Mouse (Mus musculus) MEL (cell line): ENCODE measurements around the gene Kmt5a. TPM values are rescaled to one million over a fixed set of nuclear protein-coding genes. Genes with fewer than 3 reads are reported as not detected.
A peak's percentile ranks its signal among the peaks of the same experiment; 100 is the strongest.

Experiments
- DNase-seq: peaks from one replicate; pipeline ENCODE4 v3.0.0; 2011; ENCODE audit warnings: low read depth, low spot score
- H3K27ac ChIP-seq: 2 replicates; pipeline ENCODE4 v1.5.1; 2012; ENCODE audit warnings: low read depth, mild to moderate bottlenecking, control low read depth, low read length, moderate library complexity; ENCODE audit not compliant: control insufficient read depth
- H3K27me3 ChIP-seq, 2 experiments: fragments of 150-350 bp in 1 of 2; sonication (generic) in 1 of 2; 2 replicates each; pipeline ENCODE4 v1.6.1; 2012; ENCODE audit warnings: low read length in 2 of 2, mild to moderate bottlenecking in 2 of 2, improper control_type of control experiment in 1 of 2, moderate library complexity in 1 of 2; ENCODE audit not compliant: insufficient read depth in 2 of 2, control insufficient read depth in 1 of 2
- H3K36me3 ChIP-seq, 2 experiments: 2 replicates each; pipeline ENCODE4 v1.6.1; 2012 to 2014; ENCODE audit warnings: low read length in 2 of 2, improper control_type of control experiment in 1 of 2, inconsistent platforms in 1 of 2, mild to moderate bottlenecking in 1 of 2; ENCODE audit not compliant: insufficient read depth in 2 of 2, control insufficient read depth in 1 of 2
- H3K4me1 ChIP-seq, 2 experiments: fragments of 150-350 bp in 1 of 2; sonication (generic) in 1 of 2; 2 replicates each; pipeline ENCODE4 v1.6.1; 2012; ENCODE audit warnings: low read length in 2 of 2, improper control_type of control experiment in 1 of 2, mild to moderate bottlenecking in 1 of 2; ENCODE audit not compliant: insufficient read depth in 2 of 2, control insufficient read depth in 1 of 2
- H3K4me3 ChIP-seq, 2 experiments: fragments of 150-350 bp in 1 of 2; sonication (generic) in 1 of 2; 2 replicates each; pipeline ENCODE4 v1.5.1; 2012; ENCODE audit warnings: low read depth in 2 of 2, low read length in 2 of 2, mild to moderate bottlenecking in 2 of 2, moderate library complexity in 2 of 2, control low read depth in 1 of 2, improper control_type of control experiment in 1 of 2; ENCODE audit not compliant: control insufficient read depth in 1 of 2, insufficient read depth in 1 of 2
- H3K79me2 ChIP-seq: 2 replicates; pipeline ENCODE4 v1.6.1; 2012; ENCODE audit warnings: mild to moderate bottlenecking, low read length, moderate library complexity; ENCODE audit not compliant: control insufficient read depth, poor library complexity, insufficient read depth
- H3K9ac ChIP-seq: 2 replicates; pipeline ENCODE4 v1.6.1; 2012; ENCODE audit warnings: low read depth, mild to moderate bottlenecking, control low read depth, low read length, moderate library complexity; ENCODE audit not compliant: control insufficient read depth, poor library complexity, severe bottlenecking
- H3K9me3 ChIP-seq: fragments of 150-350 bp; sonication (generic); replicated peaks from 2 replicates; pipeline ENCODE4 v1.6.1; 2012; ENCODE audit warnings: mild to moderate bottlenecking, low read length, improper control_type of control experiment, moderate library complexity; ENCODE audit not compliant: insufficient read depth
- CHD1 ChIP-seq: IDR thresholded peaks from 2 replicates; pipeline ENCODE4 v1.6.1; 2012; ENCODE audit warnings: low read depth, mild to moderate bottlenecking, inconsistent platforms, low read length, improper control_type of control experiment
- CHD2 ChIP-seq: IDR thresholded peaks from 2 replicates; pipeline ENCODE4 v1.6.1; 2011; ENCODE audit warnings: low read length, improper control_type of control experiment
- E2F4 ChIP-seq: IDR thresholded peaks from 2 replicates; pipeline ENCODE4 v1.6.1; 2011; ENCODE audit warnings: low read depth, low read length, improper control_type of control experiment, borderline replicate concordance
- ELF1 ChIP-seq: IDR thresholded peaks from 2 replicates; pipeline ENCODE4 v1.6.1; 2014; ENCODE audit warnings: low read depth, mild to moderate bottlenecking, inconsistent platforms, low read length, improper control_type of control experiment, moderate library complexity
- EP300 ChIP-seq, 2 experiments: IDR thresholded peaks; 2 replicates each; pipeline ENCODE4 v1.6.1; 2011; ENCODE audit warnings: improper control_type of control experiment in 2 of 2, low read length in 2 of 2, low read depth in 1 of 2, mild to moderate bottlenecking in 1 of 2
- JUND ChIP-seq: IDR thresholded peaks from 2 replicates; pipeline ENCODE4 v1.6.1; 2011; ENCODE audit warnings: low read depth, mild to moderate bottlenecking, improper control_type of control experiment, low read length
- MAX ChIP-seq: IDR thresholded peaks from 2 replicates; pipeline ENCODE4 v1.6.1; 2011; ENCODE audit warnings: low read length, improper control_type of control experiment
- MAZ ChIP-seq: IDR thresholded peaks from 2 replicates; pipeline ENCODE4 v1.6.1; 2012; ENCODE audit warnings: low read depth, mild to moderate bottlenecking, inconsistent platforms, low read length, improper control_type of control experiment
- MXI1 ChIP-seq: IDR thresholded peaks from 2 replicates; pipeline ENCODE4 v1.6.1; 2011; ENCODE audit warnings: mild to moderate bottlenecking, low read depth, low read length, improper control_type of control experiment
- POLR2A ChIP-seq, 2 experiments: IDR thresholded peaks; 2 replicates each; pipeline ENCODE4 v1.6.1; 2011 to 2012; ENCODE audit warnings: low read length in 2 of 2, mild to moderate bottlenecking in 2 of 2, control low read depth in 1 of 2, improper control_type of control experiment in 1 of 2, low read depth in 1 of 2, moderate library complexity in 1 of 2; ENCODE audit not compliant: control insufficient read depth in 1 of 2, insufficient read depth in 1 of 2, poor library complexity in 1 of 2
- RAD21 ChIP-seq: IDR thresholded peaks from 2 replicates; pipeline ENCODE4 v1.6.1; 2011; ENCODE audit warnings: mild to moderate bottlenecking, low read depth, low read length, improper control_type of control experiment
- RCOR1 ChIP-seq: IDR thresholded peaks from 2 replicates; pipeline ENCODE4 v1.6.1; 2012; ENCODE audit warnings: low read depth, mild to moderate bottlenecking, inconsistent platforms, low read length, improper control_type of control experiment
- SIN3A ChIP-seq: IDR thresholded peaks from 2 replicates; pipeline ENCODE4 v1.6.1; 2012; ENCODE audit warnings: low read length, improper control_type of control experiment, inconsistent platforms
- TAL1 ChIP-seq: IDR thresholded peaks from 2 replicates; pipeline ENCODE4 v1.6.1; 2012; ENCODE audit warnings: mild to moderate bottlenecking, inconsistent platforms, low read length, moderate library complexity, mixed read lengths
- TBP ChIP-seq: IDR thresholded peaks from 2 replicates; pipeline ENCODE4 v1.8.0; 2011; ENCODE audit warnings: low read depth, low read length, improper control_type of control experiment
- TCF12 ChIP-seq: IDR thresholded peaks from 2 replicates; pipeline ENCODE4 v1.6.1; 2014; ENCODE audit warnings: low read depth, mild to moderate bottlenecking, inconsistent platforms, low read length, improper control_type of control experiment, moderate library complexity
- UBTF ChIP-seq: IDR thresholded peaks from 2 replicates; pipeline ENCODE4 v1.6.1; 2012; ENCODE audit warnings: low read depth, mild to moderate bottlenecking, inconsistent platforms, low read length, improper control_type of control experiment, moderate library complexity, borderline replicate concordance; ENCODE audit not compliant: insufficient read depth
- USF1 ChIP-seq: IDR thresholded peaks from 2 replicates; pipeline ENCODE4 v1.6.1; 2014; ENCODE audit warnings: low read depth, mild to moderate bottlenecking, inconsistent platforms, low read length, improper control_type of control experiment, moderate library complexity
- ZC3H11A ChIP-seq: IDR thresholded peaks from 2 replicates; pipeline ENCODE4 v1.6.1; 2012; ENCODE audit warnings: low read depth, mild to moderate bottlenecking, inconsistent platforms, low read length, improper control_type of control experiment
- ZMIZ1 ChIP-seq: IDR thresholded peaks from 2 replicates; pipeline ENCODE4 v1.6.1; 2012; ENCODE audit warnings: low read depth, mild to moderate bottlenecking, inconsistent platforms, low read length, improper control_type of control experiment, moderate library complexity
- ZNF384 ChIP-seq: IDR thresholded peaks from 2 replicates; pipeline ENCODE4 v1.6.1; 2012; ENCODE audit warnings: low read depth, mild to moderate bottlenecking, inconsistent platforms, low read length, improper control_type of control experiment
- polyA plus RNA-seq, 2 experiments: library from polyadenylated mRNA; stranded (reverse) in 1 of 2; unstranded in 1 of 2; fragments of >175 nt in 1 of 2; fragments of >200 nt in 1 of 2; gene quantifications; 2 replicates each; pipeline versions ENCODE4 v1.2.1 to v1.2.4; 2012; ENCODE audit warnings: low replicate concordance in 2 of 2, low read depth in 1 of 2; ENCODE audit not compliant: insufficient read length in 2 of 2, insufficient read depth in 1 of 2, missing spikeins in 1 of 2
- total RNA-seq: library from RNA; depleted of rRNA; stranded (reverse); fragments of 300-350 nt; gene quantifications from 2 replicates; pipeline ENCODE4 v1.2.3, GENCODE M21; 2012

The Kmt5a gene
- total and polyA plus RNA-seq, 3 experiments, result 88.6 to 243 (median 110) TPM

DNA sequence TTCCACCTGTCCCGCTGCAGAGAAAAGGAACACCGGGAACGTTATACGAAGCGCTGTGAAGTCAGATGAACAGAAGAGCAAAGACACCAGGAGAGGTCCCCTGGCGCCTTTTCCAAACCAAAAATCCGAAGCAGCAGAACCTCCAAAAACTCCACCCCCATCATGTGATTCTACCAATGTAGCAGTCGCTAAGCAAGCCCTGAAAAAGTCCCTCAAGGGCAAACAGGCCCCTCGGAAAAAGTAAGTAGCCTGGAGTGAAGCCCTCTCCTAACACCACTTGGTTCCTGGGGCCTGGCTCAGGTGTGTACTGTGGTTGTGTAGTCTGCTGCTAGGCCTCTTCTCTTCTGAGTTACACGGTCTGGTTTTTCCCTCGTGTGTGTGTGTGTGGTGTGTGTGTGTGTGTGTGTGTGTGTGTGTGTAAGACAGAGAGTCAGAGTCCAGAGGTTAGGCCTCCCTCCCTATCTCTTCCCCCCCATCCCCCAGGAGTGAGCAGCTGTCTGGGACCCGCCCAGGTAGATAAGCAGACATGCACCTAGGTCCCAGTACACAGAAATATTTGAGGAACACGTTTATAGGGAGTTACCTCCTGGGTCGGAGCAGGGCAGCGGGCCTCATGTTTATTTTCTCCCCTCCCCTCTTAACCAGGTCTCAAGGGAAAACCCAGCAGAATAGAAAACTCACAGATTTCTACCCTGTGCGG is 11.1 kb downstream of the Kmt5a start:
- Histone ChIP-seq H3K4me3 (no peak overlapping the region), H3K79me2 (peaks cover 38% of the 10 kb centered on the region), H3K9me3 (no peaks in the 10 kb centered on the region), H3K27me3 (no peaks in the 10 kb centered on the region)
- TF ChIP-seq TAL1 (0 out of 2 replicates have a peak, but pooled peaks have one; percentile 7), UBTF (no peak), ZMIZ1 (no peak), POLR2A (IDR thresholded peaks at IDR 0.05; ENCODE audit: control insufficient read depth in 1 of 2, insufficient read depth in 1 of 2, low read depth in 1 of 2, low read length in 2 of 2, poor library complexity in 1 of 2) (no peak), ZC3H11A (no peak), CHD2 (no peak), USF1 (no peak), CHD1 (no peak), RAD21 (no peak), MXI1 (no peak), EP300 (IDR thresholded peaks at IDR 0.05; ENCODE audit: low read depth in 1 of 2, low read length in 2 of 2) (peak in 1 of 2 experiments; percentile 8; a peak in 1 of 4 replicates), RCOR1 (no peak), ELF1 (no peak), MAZ (no peak), ZNF384 (no peak), MAX (no peak), TCF12 (no peak), JUND (no peak)
- TF ChIP-seq, all 39 proteins: peak for 2
- Histone ChIP-seq H3K36me3 (peaks cover 24 to 27% of the 10 kb centered on the region in 2 experiments), H3K4me1 (peaks cover 3 to 15% of the 10 kb centered on the region in 2 experiments; a peak in 3 of 4 replicates), H3K9ac (no peak overlapping the region), H3K27ac (no peak overlapping the region)
- no peak for DNase-seq

DNA sequence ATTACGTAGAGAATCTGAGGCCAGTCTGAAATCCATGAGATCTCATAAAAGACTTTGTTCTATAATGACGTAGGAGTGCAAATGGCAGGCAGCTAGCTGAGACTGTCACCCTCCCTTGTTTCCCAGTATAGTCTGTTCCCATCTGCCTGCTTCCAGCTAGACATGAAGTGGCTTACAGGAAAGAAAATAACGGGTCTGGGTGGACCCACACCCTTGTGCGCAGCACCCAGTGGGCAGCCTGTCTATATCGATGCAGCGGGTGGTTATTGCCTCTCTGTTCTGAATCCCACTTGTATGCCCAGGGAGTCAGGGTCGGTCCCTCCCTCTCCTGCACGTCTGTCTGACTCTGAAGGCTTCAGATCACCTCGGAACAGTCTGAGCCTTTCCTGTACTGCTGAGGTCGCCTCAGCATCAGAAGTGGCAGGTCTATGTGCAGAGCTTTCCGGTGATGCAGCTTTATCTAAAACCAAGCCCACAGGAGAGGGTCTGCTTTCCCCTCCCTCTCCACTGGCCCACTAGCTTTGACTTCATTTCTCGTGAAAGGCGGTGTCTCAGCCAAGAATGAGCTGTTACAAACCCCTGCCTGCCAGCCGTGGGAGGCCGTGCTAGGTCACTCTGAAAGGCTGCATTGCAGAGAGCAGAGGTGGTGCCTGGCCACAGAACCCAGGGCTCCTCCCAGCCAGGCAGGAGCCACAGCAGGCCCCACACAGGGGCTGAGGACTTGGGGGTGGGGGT is 12.9 kb downstream of the Kmt5a start:
- Histone ChIP-seq H3K27ac (no peak overlapping the region), H3K4me3 (no peak overlapping the region), H3K79me2 (peaks cover 19% of the 10 kb centered on the region), H3K9ac (no peak overlapping the region), H3K36me3 (peaks cover 13 to 25% of the 10 kb centered on the region in 2 experiments), H3K27me3 (no peaks in the 10 kb centered on the region), H3K4me1 (peaks cover 0 to 3% of the 10 kb centered on the region in 2 experiments; a peak in 1 of 4 replicates), H3K9me3 (no peaks in the 10 kb centered on the region)
- TF ChIP-seq E2F4, result no peak
- TF ChIP-seq TCF12, result no peak
- no peak for TF ChIP-seq ZNF384
- no peak for TF ChIP-seq JUND
- TF ChIP-seq MAZ, result no peak
- TF ChIP-seq RCOR1, result no peak
- TF ChIP-seq TBP, result no peak
- TF ChIP-seq SIN3A, result no peak
- DNase-seq, result no peak
